Mouse (Mus musculus) megakaryocyte, embryonic 14.5 days (primary cell): ENCODE data around the gene Smoc1.

ENCODE experiments used
- FLI1 ChIP-seq: IDR thresholded peaks from 2 replicates; pipeline ENCODE4 v1.6.1; 2012; ENCODE audit warnings: low read length, inconsistent platforms, mixed read lengths
- GATA1 ChIP-seq: IDR thresholded peaks from 3 replicates; pipeline ENCODE4 v1.6.1; 2012; ENCODE audit warnings: mixed read lengths, low read length, inconsistent platforms, borderline replicate concordance

DNA sequence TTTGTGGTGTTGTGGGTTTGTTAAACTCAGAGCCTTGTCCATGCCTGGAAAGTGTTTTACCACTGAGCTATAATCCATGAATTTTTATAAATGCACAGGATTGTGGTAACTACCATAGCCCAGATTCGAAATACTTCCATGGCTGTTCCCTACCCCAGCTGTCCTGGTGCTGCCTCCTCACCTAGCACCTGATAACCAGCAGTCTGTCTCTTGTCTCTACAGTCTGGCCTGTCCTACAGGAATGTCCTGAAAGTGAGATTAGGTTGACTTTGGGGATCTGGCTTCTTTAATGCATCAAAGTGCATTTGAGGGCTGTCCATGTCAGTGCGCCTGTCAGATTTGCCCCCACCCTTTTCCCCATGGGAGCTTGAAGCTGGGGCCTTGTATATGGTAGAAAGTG, 29.2 kb downstream of the Smoc1 start:
- TF ChIP-seq GATA1 (no peak), FLI1 (no peak)
